8 mouse cellular contexts compared by ENCODE assay signal in the genomic region with DNA sequence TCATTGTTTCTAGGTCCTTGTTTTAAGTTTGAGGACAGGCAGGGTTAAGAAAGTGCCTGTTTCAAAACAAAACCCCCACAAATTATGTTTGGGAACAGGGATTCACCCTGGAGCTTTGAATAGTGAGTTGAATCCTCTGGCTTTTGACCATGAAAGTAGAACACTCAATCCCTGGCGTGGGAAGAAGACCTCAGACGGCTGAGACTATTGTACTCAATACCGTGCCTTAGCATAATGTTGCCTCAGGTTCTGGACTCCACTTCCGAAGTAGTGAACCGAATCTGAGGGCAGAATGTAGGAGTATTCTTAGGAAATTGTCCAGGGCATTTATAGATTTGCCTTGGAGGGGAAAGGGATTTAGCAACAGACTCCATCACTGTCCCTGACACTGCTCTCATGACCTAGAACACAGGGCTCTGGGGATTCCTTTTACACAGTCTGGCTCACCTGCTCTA. TPM values are rescaled to one million over a fixed set of nuclear protein-coding genes. Genes with fewer than 3 reads are reported as not detected.
DNase-seq lines count a peak whose midpoint lies in the region; ATAC-seq and TF ChIP-seq lines count a peak whose summit lies in the region.

No protein-coding gene starts in this region.

- no peaks in the 10 kb centered on the region for H3K9me3 ChIP-seq in neural tube, embryonic 11.5 days (ENCODE audit: control insufficient read depth, low read length)
- H3K9me3 ChIP-seq in limb, embryonic 15.5 days, result no peaks in the 10 kb centered on the region
- H3K9me3 ChIP-seq in stomach, postnatal 0 days (ENCODE audit: control insufficient read depth, low read length), result no peaks in the 10 kb centered on the region

- no peak for TF ChIP-seq EP300 in stomach, postnatal 0 days (optimal IDR thresholded peaks at IDR 0.05)

- no peak for DNase-seq in frontal cortex, postnatal 14 days (ENCODE audit: low spot score in 2 of 2)
- DNase-seq in neural tube, embryonic 11.5 days (ENCODE audit: low spot score), result no peak
- no peak for DNase-seq in neural tube, embryonic 10.5 days (ENCODE audit: extremely low spot score, low spot score)
- DNase-seq in stomach, postnatal 0 days (ENCODE audit: low spot score), result no peak
- DNase-seq in ovary, postnatal 14 days (ENCODE audit: low spot score), result no peak
- DNase-seq in Muller cell, postnatal 12 days (ENCODE audit: inconsistent ontology term), result no peak

- ATAC-seq in frontal cortex, adult (ENCODE audit: low TSS enrichment), result peak; percentile 2; the same call in 1 of the 2 replicates
- 0 out of 2 replicates have a peak, but pooled peaks have one; percentile 8 for ATAC-seq in neural tube, embryonic 11.5 days (ENCODE audit: insufficient read depth, low FRiP score, low TSS enrichment)
- no peak for ATAC-seq in limb, embryonic 15.5 days (ENCODE audit: insufficient number of reproducible peaks, low FRiP score, low TSS enrichment, low read depth)
- no peak for ATAC-seq in stomach, postnatal 0 days (ENCODE audit: low FRiP score, low TSS enrichment)

- WGBS in neural tube, embryonic 11.5 days, result 35% methylated on average over 5 of the region's 5 CpGs
- 34% methylated on average over 5 of the region's 5 CpGs for WGBS in limb, embryonic 15.5 days
- WGBS in stomach, postnatal 0 days, result 24% methylated on average over 5 of the region's 5 CpGs

- no peak overlapping the region for H3K27ac ChIP-seq in neural tube, embryonic 11.5 days (ENCODE audit: low read depth, low read length)
- peak overlapping the region; percentile 50 for H3K27ac ChIP-seq in limb, embryonic 15.5 days
- no peak overlapping the region for H3K27ac ChIP-seq in stomach, postnatal 0 days (replicated peaks)

- no peak for TF ChIP-seq CTCF in stomach, postnatal 0 days (IDR thresholded peaks at IDR 0.05; ENCODE audit: low read depth)

- H3K36me3 ChIP-seq in neural tube, embryonic 11.5 days (ENCODE audit: control insufficient read depth, insufficient read depth, low read length), result no peaks in the 10 kb centered on the region
- 0 out of 2 replicates have a peak, but pooled peaks cover 3% of the 10 kb centered on the region for H3K36me3 ChIP-seq in limb, embryonic 15.5 days
- no peaks in the 10 kb centered on the region for H3K36me3 ChIP-seq in stomach, postnatal 0 days (ENCODE audit: control insufficient read depth, insufficient read depth, low read length)

- no peaks in the 10 kb centered on the region for H3K27me3 ChIP-seq in neural tube, embryonic 11.5 days (ENCODE audit: control insufficient read depth, insufficient read depth, low read length)
- H3K27me3 ChIP-seq in limb, embryonic 15.5 days, result no peaks in the 10 kb centered on the region
- H3K27me3 ChIP-seq in stomach, postnatal 0 days (ENCODE audit: control insufficient read depth, insufficient read depth, low read length), result no peaks in the 10 kb centered on the region

- peak overlapping the region; percentile 78 for H3K4me2 ChIP-seq in neural tube, embryonic 11.5 days (ENCODE audit: low read depth)
- H3K4me2 ChIP-seq in limb, embryonic 15.5 days, result peak overlapping the region; percentile 71
- peak overlapping the region; percentile 80 for H3K4me2 ChIP-seq in stomach, postnatal 0 days (replicated peaks; ENCODE audit: low read depth)

- H3K9ac ChIP-seq in neural tube, embryonic 11.5 days (ENCODE audit: low read length), result no peak overlapping the region
- H3K9ac ChIP-seq in limb, embryonic 15.5 days, result no peak overlapping the region
- H3K9ac ChIP-seq in stomach, postnatal 0 days (ENCODE audit: low read length), result no peak overlapping the region

- H3K4me1 ChIP-seq in neural tube, embryonic 11.5 days (ENCODE audit: control insufficient read depth, insufficient read depth, low read length), result peaks cover 17% of the 10 kb centered on the region
- peaks cover 40% of the 10 kb centered on the region for H3K4me1 ChIP-seq in limb, embryonic 15.5 days
- peaks cover 6% of the 10 kb centered on the region; the same call in 1 of the 2 replicates for H3K4me1 ChIP-seq in stomach, postnatal 0 days (replicated peaks; ENCODE audit: control insufficient read depth, insufficient read depth)

- H3K4me3 ChIP-seq in neural tube, embryonic 11.5 days (ENCODE audit: low read depth, low read length), result peak overlapping the region; percentile 82
- peak overlapping the region; percentile 95 for H3K4me3 ChIP-seq in limb, embryonic 15.5 days
- H3K4me3 ChIP-seq in stomach, postnatal 0 days (ENCODE audit: low read depth, low read length), result peak overlapping the region; percentile 87

RNA-seq across cellular contexts. Expression of a gene that starts 0.3 kb away (rescaled TPM):
- polyA plus RNA-seq in neural tube, embryonic 11.5 days (2014; fragmentation: Nextera tagmentation; extraction: Ambion mirVana), result 26.7 and 31.2 TPM in 2 replicates
- 22.0 and 27.9 TPM in 2 replicates for polyA plus RNA-seq in limb, embryonic 15.5 days (2015; fragmentation: Nextera tagmentation; extraction: Ambion mirVana)
- polyA plus RNA-seq in stomach, postnatal 0 days (2015; fragmentation: Nextera tagmentation; extraction: Ambion mirVana), result 22.2 and 24.0 TPM in 2 replicates

RNA-seq across cellular contexts. Expression of a gene that starts 54.0 kb away (rescaled TPM):
- 2.8 and 3.0 TPM in 2 replicates for polyA plus RNA-seq in neural tube, embryonic 11.5 days (2014; fragmentation: Nextera tagmentation; extraction: Ambion mirVana)
- 20.0 and 42.6 TPM in 2 replicates for polyA plus RNA-seq in limb, embryonic 15.5 days (2015; fragmentation: Nextera tagmentation; extraction: Ambion mirVana)
- 29.2 and 32.3 TPM in 2 replicates for polyA plus RNA-seq in stomach, postnatal 0 days (2015; fragmentation: Nextera tagmentation; extraction: Ambion mirVana)

Comparison
In these comparisons a context has a peak if more than half of its experiments do, and no peak if none do; other contexts are left out.
1. ATAC-seq: peak in frontal cortex, adult (single experiment) and neural tube, embryonic 11.5 days (single experiment); none in limb, embryonic 15.5 days (single experiment) and stomach, postnatal 0 days (single experiment).
2. Peak in every context shown above with its lines, with median percentiles within 50 percentile points of each other: H3K4me2 ChIP-seq and H3K4me3 ChIP-seq.